Mouse (Mus musculus) kidney, postnatal 0 days (tissue): ENCODE data around the gene Lzts2. TPM values are rescaled to one million over a fixed set of nuclear protein-coding genes. Genes with fewer than 3 reads are reported as not detected.

ENCODE experiments used
- ATAC-seq: fragments of 200-750 bp; cut with Nextera tagmentation; replicated peaks from 2 replicates; pipeline ENCODE4 v1.8.0; 2017; ENCODE audit warnings: low read depth, moderate number of reproducible peaks, moderate TSS enrichment, moderate library complexity; ENCODE audit not compliant: low FRiP score
- DNase-seq: peaks from one replicate; pipeline ENCODE4 v3.0.0-alpha.2; 2016; ENCODE audit warnings: low spot score
- H3K27ac ChIP-seq: fragments of 300-500 bp; sonication (generic); 2 replicates; pipeline ENCODE4 v1.5.1; 2014; ENCODE audit warnings: mild to moderate bottlenecking
- H3K27me3 ChIP-seq: fragments of 300-500 bp; sonication (generic); 2 replicates; pipeline ENCODE4 v1.6.1; 2014; ENCODE audit warnings: low read length, mixed read lengths; ENCODE audit not compliant: insufficient read depth
- H3K36me3 ChIP-seq: fragments of 300-500 bp; sonication (generic); 2 replicates; pipeline ENCODE4 v1.6.1; 2014; ENCODE audit warnings: low read length, mixed read lengths; ENCODE audit not compliant: insufficient read depth
- H3K4me1 ChIP-seq: fragments of 300-500 bp; sonication (generic); replicated peaks from 2 replicates; pipeline ENCODE4 v1.6.1; 2014; ENCODE audit warnings: antibody characterized with exemption, low read length, mixed read lengths; ENCODE audit not compliant: insufficient read depth
- H3K4me2 ChIP-seq: fragments of 300-500 bp; sonication (generic); 2 replicates; pipeline ENCODE4 v1.6.1; 2014; ENCODE audit warnings: mild to moderate bottlenecking, low read length, moderate library complexity, mixed read lengths
- H3K4me3 ChIP-seq: fragments of 300-500 bp; sonication (generic); replicated peaks from 2 replicates; pipeline ENCODE4 v1.5.1; 2014; ENCODE audit warnings: low read depth, low read length
- H3K9ac ChIP-seq: fragments of 300-500 bp; sonication (generic); 2 replicates; pipeline ENCODE4 v1.6.1; 2014; ENCODE audit warnings: low read depth, low read length
- H3K9me3 ChIP-seq: fragments of 300-500 bp; sonication (generic); replicated peaks from 2 replicates; pipeline ENCODE4 v1.6.1; 2016; ENCODE audit warnings: low read length, inconsistent platforms, mixed read lengths
- CTCF ChIP-seq: IDR thresholded peaks from 2 replicates; pipeline ENCODE4 v1.5.1; 2016; ENCODE audit warnings: antibody characterized with exemption, low read depth, mild to moderate bottlenecking, moderate library complexity
- WGBS: fragments of 180-500 bp; shearing (Covaris S2); extraction: QIAGEN DNeasy Blood & Tissue Kit; methylation state at CpG from one replicate; pipeline ENCODE4 v1.1.7; 2014; 5-methylcytosine and 5-hydroxymethylcytosine counted together
- polyA plus RNA-seq: library from polyadenylated mRNA; unstranded; fragments of >200 nt; fragmentation: Nextera tagmentation; extraction: Ambion mirVana; gene quantifications from 2 replicates; pipeline ENCODE4 v1.2.1, GENCODE M21; 2015

Lzts2 gene
- polyA plus RNA-seq, 1 experiment from 2014 or later, result 69.5 TPM

GRCm38 (mm10) chr19:45076036-45076575 is 61.9 kb downstream of the Lzts2 start:
- 13% methylated on average over 17 of the region's 17 CpGs for WGBS
- Histone ChIP-seq H3K9me3 (no peaks in the 10 kb centered on the region), H3K4me3 (peak overlapping the region; percentile 55), H3K4me2 (peak overlapping the region; percentile 82), H3K27ac (no peak overlapping the region), H3K36me3 (no peaks in the 10 kb centered on the region), H3K27me3 (peaks cover 25% of the 10 kb centered on the region), H3K9ac (peak overlapping the region; percentile 46; the same call in 1 of the 2 replicates), H3K4me1 (peaks cover 25% of the 10 kb centered on the region)
- no peak for ATAC-seq
- no peak for DNase-seq
- TF ChIP-seq CTCF, result no peak

Other genes with a start within 250 kb of the Lzts2 start
- gene Slf2, start 83.3 kb upstream of the Lzts2 start, polyA plus RNA-seq, result 19.4 and 21.7 TPM in 2 replicates
- gene Sema4g, start 25.3 kb upstream of the Lzts2 start, polyA plus RNA-seq, result 3.2 and 3.7 TPM in 2 replicates
- 15.7 and 19.4 TPM in 2 replicates for gene Twnk, start 8.8 kb upstream of the Lzts2 start, polyA plus RNA-seq
- gene Mrpl43, start 8.0 kb upstream of the Lzts2 start, polyA plus RNA-seq, result 78.9 and 79.9 TPM in 2 replicates
- 0.43 and 0.80 TPM in 2 replicates for gene Pdzd7, start 31.3 kb downstream of the Lzts2 start, polyA plus RNA-seq
- gene Sfxn3, start 33.1 kb downstream of the Lzts2 start, polyA plus RNA-seq, result 28.4 and 29.0 TPM in 2 replicates
- gene Kazald1, start 60.8 kb downstream of the Lzts2 start, polyA plus RNA-seq, result 23.6 and 25.0 TPM in 2 replicates
- gene Tlx1, start 136.3 kb downstream of the Lzts2 start, polyA plus RNA-seq, result not detected in 2 replicates
- 0.04 TPM in 1 of 2 replicates, not detected in the other for gene Lbx1, start 221.4 kb downstream of the Lzts2 start, polyA plus RNA-seq